Mouse (Mus musculus): ENCODE data around the gene Brd3os.

DNA sequence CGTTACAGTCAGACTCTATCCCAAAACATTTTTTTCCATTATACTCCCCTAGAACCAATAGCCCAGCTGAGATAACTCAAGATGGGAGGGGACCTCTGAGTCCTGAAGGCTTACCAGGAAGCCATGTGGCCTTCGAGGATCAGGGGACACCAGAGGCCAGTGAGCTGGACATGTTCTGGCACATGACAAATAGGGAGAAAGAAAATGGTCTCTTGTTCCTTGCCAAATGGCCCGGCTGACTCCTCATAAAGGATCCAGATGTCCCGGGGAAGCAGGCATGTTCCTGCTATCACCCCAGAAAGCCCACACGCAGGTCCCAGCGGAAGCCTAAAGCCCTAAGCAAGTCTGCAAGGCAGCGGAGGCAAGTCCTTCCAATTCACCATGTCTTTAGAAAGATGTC lies 18.5 kb upstream of the Brd3os start:
- TF ChIP-seq GATA1 (IDR thresholded peaks at IDR 0.05; ENCODE audit: low read length) = no peak
- no peak for TF ChIP-seq TAL1 (IDR thresholded peaks at IDR 0.05; ENCODE audit: low read length)
